Mouse (Mus musculus): ENCODE data around the gene Rpl3. TPM values are rescaled to one million over a fixed set of nuclear protein-coding genes. Genes with fewer than 3 reads are reported as not detected.

Gene Rpl3
- total RNA-seq, 2 experiments from 2014 or later = 600 to 628 TPM

DNA sequence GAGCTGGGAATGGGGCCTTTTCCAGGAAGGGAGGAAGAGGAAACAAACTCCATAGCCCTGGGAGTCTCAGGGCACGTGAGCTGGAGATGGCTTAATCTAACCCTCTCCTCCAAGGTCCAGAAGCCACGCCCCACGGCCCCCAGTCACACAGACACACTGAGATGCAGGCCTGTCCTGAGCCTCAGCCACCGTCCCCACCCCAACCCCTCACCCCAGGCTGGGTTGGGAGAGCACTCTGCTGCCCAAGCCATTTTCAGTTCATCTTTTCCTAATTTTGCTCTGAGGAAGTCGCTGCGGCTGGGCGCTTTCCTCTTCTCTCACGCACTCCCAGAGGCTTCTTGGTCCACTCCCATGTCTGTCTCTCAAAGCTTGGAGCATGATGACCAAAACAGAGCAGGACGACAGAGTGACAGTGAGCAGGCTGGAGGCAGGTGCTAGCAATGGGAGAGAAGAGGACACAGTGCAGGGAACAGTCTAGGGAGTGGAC is 19.7 kb downstream of the Rpl3 start:
- no peak for DNase-seq (ENCODE audit: low spot score in 2 of 2)

DNA sequence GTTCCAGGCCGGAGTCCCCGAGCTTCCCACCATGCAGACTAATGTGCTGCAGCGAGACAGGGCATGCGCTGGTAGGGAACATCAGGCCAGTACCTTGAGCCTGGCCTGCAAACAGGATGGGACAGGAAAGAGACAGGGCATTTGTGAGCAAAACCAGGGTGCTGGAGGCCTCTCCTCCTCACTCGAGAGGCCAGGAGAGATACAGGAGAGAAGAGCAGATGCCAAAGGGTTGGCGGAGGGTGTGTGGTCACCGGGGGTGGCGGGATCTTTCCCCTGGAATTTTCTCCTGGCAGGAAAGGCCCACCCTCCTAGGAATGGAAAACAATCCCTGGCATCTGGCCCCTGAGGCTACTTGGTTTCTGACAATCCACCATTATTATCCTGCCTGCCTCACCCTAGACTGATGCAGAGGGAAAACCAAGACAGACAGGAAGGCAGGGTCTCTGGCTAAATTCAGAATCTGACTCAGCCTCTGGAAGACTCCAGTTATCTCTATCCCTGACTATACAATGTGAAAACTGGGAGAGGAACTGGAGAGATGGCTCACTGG is 21.5 kb downstream of the Rpl3 start:
- DNase-seq (ENCODE audit: low spot score in 2 of 2) = no peak

DNA sequence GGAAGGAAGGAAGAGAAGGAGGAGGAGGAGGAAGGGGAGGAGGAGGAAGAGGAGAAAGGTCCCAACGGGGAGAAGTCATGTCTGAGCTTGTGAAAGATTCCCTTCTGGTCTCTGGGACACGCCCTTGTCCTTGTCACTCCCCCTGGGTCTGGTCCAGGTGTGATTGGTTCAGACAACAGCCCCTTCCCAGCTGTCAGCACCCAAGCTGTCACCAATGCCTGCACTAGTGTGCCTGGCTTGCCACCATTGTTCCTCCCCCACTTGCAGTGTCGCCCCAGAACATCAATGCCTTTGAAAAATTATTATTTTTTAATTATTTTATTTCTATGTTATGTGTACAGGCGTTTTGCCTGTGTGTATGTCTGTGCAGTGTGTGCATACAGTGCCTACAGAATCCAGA is 22.5 kb downstream of the Rpl3 start:
- no peak for DNase-seq (ENCODE audit: low spot score in 2 of 2)

DNA sequence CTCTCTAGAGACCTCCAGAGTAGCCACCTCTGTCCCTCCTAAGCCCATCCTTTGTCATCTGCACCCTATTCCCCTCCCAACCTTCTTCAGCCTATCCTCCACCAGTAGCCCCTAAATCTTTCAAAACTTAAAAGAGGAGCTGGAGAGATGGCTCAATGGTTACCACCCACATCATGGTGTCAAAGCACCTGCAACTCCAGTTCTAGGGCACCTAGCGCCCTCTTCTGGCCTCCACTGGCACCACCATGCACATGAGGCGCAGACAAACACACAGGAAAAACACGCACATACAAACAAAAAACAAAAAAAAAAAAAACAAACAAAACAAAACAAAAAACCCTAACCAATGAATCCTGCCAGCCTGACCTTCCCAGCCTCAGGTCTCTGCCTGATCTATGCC is 25.1 kb downstream of the Rpl3 start:
- DNase-seq (ENCODE audit: low spot score in 2 of 2) = no peak

DNA sequence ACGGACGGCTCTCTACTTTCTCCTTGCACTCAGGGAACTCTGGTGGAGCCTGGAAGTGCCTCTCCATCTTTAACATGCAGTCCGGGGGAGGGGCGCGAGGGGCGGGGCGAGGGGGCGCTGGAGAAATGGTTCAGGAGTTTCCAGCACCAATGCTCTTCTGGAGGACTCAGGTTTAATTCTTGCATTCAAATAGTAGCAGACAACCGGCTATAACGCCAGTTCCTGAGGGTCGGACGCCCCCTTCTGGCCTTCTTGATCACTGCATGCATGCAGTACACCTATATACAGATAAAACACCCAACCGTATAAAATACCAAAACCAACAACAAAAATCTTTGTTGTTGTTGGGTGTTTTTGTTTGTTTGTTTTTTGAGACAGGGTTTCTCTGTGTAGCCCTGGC is 26.3 kb downstream of the Rpl3 start:
- no peak for DNase-seq (ENCODE audit: low spot score in 2 of 2)

DNA sequence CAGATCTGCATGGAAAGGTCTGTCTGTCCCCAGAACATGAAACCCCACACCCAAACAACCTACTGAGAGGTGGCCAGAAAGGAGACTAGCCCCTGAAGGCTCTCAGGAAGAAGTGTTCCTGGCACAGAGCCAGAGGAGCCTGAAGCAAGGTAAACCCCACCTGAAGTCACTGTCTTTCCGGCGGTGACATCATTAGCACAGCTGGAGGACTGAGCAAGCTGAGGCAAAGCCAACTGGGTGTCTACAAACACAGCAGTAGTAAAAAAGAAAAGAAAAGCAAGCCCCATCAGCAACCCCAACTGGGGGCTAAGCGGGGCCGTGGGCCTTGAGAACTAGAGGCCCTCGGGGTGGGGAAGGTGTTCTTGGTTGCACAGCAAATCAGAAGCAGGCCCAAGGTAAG is 26.7 kb downstream of the Rpl3 start:
- DNase-seq (ENCODE audit: low spot score in 2 of 2) = no peak

DNA sequence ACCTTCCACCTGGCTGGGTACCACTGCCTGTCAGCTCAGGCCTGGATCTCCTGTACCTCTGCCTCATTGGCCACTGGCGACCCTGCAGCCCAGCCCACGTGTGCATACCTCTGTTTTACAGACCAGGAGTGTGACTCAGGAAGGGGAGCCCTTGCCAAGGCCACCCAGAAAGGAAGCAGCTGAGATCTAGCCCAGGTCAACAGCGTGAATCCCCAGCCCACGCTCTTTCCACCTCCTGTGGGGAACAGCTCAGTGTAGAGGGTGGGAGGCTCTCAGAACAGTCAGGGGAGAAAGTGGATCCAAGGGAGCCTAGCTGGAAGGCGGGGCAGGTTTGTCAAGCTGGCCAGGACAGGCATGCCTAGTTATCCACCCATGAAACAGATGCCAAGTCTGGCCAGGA is 28.8 kb downstream of the Rpl3 start:
- DNase-seq (ENCODE audit: low spot score in 2 of 2) = no peak

DNA sequence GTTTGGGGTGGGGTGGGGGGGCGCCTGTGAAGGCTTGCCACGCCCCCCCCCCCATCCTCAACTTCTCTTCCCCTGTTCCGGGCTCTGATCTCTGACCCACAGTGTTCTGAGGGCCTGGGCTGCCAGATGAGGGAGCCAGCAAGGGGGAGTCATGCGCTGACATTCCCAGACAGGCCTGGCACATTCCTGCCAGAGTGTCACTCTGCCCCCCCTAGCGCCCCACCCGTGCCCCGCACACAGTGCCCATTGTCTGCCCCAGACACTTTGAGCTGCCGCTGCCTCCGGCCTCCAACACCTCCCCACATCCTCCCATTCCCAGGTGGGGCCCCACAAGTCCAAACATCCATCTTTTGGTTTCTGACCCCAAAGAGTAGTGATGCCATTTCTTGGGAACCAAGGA is 29.3 kb downstream of the Rpl3 start:
- no peak for DNase-seq (ENCODE audit: low spot score in 2 of 2)

DNA sequence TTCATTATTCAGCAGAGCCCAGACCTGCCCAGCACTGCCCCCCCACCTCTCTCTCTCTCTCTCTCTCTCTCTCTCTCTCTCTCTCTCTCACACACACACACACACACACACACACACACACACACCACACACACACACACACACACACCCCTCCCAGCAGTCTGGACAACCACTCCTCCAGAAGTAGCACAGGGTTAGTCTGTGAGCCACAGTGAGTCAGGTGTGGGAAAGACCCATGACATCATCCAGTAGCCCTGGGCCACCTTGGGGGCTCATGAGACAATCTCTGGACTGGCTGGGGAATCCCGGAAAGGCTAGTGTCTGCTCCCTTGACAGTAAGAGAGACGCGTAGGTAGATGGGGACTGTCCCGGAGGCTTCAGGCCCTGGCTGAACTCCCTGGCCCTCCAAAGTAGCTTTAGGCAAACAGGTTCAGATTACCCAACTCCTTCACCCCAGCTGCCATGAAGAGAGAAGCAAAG is 30.6 kb downstream of the Rpl3 start:
- DNase-seq (ENCODE audit: low spot score in 2 of 2) = no peak

DNA sequence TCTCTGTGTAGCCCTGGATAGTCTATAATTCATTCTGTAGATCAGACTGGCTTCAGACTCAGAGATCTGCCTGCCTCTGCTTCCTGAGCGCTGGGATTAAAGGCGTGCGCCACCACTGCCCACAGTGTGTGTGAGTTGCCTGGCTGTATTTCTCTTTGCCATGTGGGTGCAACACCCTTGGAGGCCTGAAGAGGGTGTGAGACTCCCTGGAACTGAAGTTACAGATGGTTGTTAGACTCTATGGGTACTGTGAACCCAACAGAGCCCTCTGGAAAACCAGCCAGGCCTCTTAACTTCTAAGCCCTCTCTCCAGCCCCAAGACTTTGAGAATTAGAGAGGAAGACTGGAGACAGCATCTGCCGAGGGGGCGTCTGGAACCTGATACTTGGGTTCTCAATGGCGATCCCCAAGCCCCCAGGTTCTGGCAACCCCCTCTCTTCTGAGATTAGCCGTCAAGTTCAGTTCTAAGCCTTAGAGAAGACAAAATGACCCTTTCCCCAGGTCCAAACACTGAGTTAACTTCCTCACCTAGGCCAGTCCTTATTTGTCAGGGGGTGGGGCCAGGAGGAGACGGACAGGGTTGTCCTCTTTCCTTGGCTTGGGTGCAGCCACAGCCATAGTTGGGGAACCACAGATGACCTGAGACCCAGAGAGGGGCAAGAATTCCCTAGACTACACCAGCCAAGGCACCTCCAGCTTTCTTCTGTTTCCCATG is 31.2 kb downstream of the Rpl3 start:
- no peak for DNase-seq (ENCODE audit: low spot score in 2 of 2)

DNA sequence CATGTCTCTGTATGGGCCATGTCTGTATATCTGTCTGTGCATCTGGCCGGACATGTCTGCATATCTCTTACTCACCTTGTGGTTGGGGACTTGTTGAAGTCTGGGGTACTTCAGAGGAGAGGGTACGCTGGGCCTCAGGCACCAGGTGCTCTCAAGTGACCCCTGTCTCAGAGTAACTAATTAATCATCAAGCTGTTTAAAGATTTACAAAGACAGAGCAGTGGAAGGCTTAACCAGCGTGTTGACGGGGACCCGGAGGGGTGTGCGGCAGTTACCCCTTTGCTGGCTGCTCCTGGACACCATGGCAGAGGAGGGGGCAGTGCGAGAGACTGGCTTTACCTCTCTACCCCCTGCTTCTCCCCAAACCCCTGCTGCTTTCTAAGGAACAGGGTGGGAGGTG is 32.1 kb downstream of the Rpl3 start:
- no peak for DNase-seq (ENCODE audit: low spot score in 2 of 2)

DNA sequence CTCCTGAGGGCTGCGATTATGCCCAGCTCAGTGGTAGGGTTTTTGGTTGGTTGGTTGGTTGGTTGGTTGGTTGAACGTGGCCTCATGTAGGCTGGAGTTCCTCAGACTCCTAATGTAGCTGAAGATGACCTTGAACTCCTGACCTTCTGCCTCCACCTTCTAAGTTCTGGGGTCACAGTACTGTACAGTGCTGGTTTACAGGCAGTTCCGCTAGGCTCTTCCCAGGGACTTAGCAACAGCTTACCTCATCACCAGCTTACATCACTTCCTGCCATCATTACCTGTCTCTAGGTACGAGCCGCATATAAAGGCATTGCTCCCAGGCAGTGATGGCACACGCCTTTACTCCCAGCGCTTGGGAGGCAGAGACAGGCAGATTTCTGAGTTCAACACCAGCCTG is 33.5 kb downstream of the Rpl3 start:
- DNase-seq (ENCODE audit: low spot score in 2 of 2) = no peak

DNA sequence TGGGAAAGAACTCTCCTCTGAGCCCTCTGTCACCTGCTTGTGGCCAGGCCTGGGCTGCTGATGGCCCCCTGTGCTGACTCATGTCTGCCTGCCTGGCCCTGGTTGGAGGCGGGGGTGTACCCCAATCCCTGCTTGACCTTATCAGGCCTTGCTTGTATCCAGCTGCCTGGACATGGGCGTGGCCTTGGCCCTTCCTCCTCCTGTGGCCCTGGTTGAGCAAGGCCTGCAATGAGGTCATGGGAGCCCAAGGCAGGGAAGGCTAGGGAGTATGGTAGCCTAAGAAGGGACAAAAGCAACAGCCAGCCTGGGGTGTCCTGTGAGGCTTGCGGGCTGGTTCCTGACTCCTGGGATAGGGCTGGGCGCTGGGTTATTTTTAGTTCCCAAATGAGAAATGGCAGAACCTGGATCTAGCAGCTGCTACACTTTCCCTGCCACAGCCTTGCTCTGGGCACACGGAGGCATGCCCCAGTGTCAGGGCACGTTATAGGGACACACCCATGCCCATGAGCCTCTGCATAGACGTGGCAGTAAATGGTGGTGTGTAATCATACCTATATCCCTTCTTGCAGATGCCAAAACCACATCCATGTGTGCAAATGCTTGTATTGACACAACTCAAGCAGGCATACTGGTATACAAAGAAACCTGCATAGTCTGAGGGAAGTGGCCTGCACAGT is 37.5 kb downstream of the Rpl3 start:
- DNase-seq (ENCODE audit: low spot score in 2 of 2) = no peak

DNA sequence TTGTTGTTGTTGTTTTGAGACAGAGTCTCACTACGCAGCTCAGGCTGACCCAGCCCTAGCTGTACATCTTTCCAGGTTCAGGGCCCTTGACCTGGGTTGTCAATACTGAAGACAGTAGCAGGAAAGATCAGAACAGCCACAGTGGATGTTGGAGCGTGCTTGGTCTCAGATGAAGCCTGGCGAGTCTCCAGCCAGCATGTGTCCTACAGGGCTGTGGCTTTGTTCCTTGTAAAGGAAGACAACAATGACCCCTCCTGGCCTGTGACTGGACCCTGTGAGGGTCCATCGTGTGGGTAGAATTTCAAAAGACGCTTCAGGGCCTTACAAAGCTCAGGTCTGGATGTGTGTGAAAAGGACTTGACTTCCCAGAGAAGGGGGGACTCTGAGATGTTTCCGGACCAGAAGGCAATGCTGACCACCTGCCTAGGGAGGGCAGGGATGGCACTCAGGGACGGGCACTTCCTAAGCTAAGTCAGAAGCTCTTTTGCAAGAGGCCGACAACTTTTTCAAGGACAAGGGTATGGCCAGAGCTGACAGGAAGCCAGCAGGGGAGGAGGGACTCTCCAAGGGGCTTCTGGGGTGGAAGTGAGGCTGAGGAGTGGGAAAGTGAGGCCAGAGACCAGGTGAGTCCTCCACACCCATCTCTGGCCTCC is 38.2 kb downstream of the Rpl3 start:
- DNase-seq (ENCODE audit: low spot score in 2 of 2) = no peak

DNA sequence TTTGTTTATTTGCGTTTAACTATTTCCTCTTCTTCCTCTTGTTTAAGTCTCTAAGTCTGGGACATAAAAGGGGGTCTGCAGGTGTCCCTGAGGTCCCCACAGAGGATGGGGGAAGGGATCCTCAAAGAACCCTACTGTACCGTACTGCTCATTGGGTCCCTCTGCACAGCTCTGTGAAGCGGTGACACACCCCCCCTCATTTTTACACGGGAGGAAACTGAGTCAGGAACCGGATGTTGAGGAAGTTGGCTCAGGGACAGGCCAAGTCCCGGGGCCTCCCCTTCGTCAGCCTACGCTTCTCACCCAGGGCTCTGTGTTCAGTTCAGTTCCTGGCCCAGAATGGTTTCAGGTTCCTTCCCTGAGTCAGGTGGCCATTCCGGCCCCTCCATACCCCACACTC is 39.9 kb downstream of the Rpl3 start:
- no peak for DNase-seq (ENCODE audit: low spot score in 2 of 2)

DNA sequence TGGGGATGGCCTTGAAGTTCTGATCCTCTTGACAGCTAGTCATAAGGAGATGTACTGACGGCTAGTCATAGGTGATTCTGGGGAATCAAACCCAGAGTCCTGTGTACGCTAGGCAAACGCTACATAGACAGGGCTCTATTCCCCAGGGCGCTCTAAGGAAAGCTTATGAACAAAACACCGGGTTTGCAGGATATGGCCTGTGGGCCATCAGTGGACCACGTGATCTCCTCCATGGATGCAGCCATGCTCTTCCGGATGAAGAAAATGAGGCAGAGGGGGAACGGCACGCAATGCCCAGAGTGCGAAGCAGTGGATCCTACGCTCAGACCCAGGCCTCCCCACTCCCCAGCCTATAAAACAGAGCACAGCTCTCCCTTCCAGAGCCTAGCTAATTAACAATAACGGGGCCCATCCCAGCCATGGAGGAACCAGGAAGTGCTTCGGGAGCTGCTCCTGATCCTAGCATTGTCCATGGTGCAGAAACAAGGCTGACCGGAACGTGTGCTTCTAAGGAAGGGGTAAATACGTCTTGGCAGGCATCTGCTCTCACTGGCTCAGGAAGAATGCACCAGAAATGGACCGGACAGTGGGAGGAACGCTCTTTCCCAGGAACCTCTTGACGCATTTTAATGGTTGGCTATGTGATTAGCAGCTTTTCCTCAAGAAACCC is 40.4 kb downstream of the Rpl3 start:
- no peak for DNase-seq (ENCODE audit: low spot score in 2 of 2)

DNA sequence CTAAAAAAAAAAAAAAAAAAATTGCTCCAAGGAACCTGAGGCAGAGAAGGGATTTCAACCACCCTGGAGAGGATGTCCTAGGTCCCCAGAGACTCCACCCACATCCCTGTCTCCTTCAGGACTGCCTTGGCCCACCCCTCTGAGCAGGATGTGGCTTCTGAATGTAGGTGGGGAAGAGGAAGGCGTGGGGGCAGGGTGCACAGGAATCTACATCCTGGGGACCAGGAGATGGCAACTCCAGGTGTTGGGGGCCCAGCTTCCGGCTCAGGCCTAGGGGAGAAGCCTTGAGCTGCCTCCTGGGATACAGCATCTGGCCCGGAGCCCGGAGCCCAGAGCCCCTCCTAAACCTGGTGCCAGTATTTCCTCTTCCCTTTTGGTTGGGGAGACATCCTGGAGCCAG is 41.6 kb downstream of the Rpl3 start:
- no peak for DNase-seq (ENCODE audit: low spot score in 2 of 2)

DNA sequence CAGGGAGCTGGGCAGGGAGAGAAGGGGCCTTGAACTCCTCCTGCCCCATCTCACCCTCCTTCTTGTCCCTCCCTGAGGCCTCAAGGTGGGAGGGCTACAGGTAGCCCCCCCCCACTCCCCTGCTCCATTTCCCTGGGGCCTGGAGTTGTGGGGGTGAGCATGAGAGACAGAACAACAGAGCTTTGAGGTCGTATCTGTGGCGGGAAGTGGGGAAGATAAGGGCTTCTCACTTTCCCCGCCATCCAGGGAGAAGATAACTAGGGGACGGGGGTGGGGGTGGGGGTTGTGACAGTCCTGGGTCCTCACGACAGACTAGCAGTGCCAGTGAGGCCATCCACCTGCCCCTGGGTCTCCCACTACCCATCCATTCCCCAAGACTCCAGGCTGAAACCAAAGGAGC is 43.7 kb downstream of the Rpl3 start:
- DNase-seq (ENCODE audit: low spot score in 2 of 2) = no peak

DNA sequence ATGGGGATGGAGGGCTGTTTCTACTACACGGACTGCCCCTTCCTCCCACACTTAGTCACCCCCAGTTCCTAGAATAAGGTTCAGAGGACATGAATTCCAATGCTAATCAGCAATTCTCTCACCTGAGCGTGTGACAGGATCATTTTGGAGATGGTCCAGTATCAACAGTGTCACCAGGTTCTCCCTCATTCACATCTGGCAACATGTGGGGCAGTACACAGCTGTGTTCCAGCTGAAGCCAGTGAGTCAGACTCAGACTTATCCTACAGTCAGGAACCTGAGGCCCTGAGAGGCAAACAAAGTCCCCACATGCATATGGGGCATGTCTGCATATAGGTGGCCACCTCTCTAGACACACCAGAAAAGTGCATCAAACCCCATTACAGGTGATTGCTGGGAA is 44.4 kb downstream of the Rpl3 start:
- DNase-seq (ENCODE audit: low spot score in 2 of 2) = no peak

DNA sequence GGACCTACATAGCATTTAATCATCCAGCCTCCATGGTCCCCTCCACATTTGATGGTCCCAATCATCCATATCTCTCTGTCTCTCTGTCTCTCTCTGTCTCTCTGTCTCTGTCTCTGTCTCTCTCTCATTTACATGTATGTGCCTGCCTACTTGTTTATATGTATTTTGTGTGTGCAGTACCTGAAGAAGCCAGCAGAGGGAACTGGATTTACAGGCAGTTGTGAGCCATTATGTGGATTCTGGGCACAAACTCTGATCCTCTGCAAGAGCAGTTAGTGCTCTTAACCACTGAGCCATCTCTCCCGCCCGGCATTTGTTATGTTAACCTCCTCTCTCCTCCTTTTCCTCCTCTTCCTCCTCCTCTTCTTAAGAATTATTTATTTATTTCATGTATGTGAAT is 45.9 kb downstream of the Rpl3 start:
- no peak for DNase-seq (ENCODE audit: low spot score in 2 of 2)

DNA sequence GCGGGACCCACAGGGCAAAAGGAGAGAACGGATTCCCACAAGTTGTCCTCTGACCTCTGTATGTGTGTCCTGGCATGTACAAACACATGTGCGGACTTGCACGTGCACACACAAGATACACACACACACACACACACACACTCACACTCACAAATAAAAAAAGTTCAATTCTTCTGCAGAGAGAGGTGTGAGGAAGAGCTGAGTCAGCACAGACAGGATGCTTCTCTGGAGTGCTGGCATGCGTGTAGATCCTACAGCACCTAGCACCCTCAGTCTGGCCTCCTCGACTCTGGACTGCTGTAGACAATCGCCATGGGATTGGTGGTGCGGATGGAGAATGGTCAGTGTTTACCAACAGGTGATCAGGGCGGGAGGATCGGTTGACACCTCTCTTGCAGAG is 47.4 kb downstream of the Rpl3 start:
- DNase-seq (ENCODE audit: low spot score in 2 of 2) = no peak

DNA sequence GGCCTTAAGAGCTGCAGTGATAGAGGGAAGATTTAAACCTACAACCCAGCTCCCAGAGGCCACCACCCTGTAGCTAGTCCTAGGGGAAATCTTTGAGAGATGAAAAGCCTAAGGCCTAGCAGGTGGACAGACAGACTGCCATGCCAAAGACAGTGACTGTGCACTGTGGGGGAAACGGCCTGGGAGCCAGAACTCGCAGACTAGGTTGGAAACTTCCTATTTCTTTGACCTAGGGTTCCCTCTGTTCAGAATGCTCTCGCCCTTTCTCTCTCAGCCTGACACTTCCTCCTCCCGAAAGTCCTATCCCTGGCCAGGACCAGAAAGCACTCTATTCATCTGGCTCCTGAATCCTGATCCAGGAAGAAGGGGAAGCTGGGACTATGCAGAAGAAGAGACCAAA is 49.5 kb downstream of the Rpl3 start:
- no peak for DNase-seq (ENCODE audit: low spot score in 2 of 2)

Data from layer of hippocampus, adult 18-20 months (tissue).